Mouse (Mus musculus) heart, postnatal 0 days (tissue): ENCODE measurements around the gene Phc2.

Experiments used
- CTCF ChIP-seq: IDR thresholded peaks from 2 replicates; pipeline ENCODE4 v1.5.1; 2016; ENCODE audit warnings: antibody characterized with exemption, control low read depth, low read depth
- EP300 ChIP-seq: IDR thresholded peaks from 2 replicates; pipeline ENCODE4 v1.6.1; 2016; ENCODE audit warnings: antibody characterized with exemption, low read depth

DNA sequence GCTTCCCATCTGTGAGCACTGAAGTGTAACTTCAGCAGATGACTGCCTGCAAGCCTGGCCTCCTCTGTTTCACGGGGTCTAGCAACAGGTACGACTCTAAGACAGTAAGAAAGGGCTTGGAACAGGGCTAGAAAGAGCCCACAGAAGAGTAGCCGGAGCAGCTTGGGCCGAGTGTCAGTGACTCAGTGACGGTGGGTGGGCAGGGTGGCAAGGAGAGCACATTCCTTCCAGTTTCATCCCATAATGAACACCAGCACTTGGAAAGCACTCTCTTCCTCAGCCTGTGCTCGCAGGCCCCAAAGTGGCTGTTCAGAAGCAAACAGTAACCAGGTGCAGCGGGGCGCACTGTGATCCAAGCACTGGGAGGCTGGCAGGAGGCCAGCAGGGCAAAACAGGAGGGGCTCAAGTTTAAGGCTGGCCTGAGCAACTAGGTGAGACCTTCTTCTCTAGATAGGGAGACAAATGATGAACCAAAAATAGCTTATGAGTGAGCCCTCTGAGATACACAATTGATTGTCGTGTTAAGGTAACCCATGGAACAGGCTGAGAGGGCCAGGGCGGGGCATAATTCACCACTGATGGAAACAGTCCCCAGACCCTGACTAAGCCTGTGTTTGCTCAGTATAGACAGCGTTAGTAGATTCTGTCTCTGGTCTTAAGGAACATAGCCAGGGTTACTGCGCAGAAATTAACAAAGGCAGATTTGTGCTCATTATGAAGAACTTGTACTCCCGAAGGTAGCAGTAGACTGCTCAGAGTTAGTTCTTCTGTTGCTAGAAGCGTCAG is 83.5 kb downstream of the Phc2 start:
- TF ChIP-seq EP300 (no peak), CTCF (no peak)
